Mouse (Mus musculus) thymus, postnatal 4 days (tissue): ENCODE measurements around the gene Mcm10.

ENCODE experiments used
- DNase-seq: peaks from one replicate; pipeline ENCODE4 v3.0.0; 2021

The Mcm10 gene

GRCm38 (mm10) chr2:5031215-5031614 lies 18.6 kb upstream of the Mcm10 start:
- no peak for DNase-seq

DNA sequence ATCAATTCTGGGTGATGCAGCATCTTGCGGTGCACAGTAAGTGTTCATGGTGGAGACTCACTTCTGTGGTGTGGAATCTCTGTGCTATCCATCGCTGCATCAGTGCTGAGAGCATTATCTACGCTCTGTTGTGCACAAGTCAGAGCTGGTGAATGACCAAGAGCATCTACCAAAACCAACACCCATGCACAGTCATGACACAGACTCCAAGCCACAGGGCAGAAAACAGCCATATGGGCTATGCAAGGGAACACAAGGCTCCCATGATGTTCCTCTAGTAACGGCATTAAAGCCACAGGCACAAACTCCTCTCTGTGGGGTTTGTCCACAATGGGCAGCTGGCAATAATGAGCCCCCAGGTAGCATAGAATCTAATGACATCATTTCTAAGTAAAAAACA lies 17.2 kb upstream of the Mcm10 start:
- no peak for DNase-seq

DNA sequence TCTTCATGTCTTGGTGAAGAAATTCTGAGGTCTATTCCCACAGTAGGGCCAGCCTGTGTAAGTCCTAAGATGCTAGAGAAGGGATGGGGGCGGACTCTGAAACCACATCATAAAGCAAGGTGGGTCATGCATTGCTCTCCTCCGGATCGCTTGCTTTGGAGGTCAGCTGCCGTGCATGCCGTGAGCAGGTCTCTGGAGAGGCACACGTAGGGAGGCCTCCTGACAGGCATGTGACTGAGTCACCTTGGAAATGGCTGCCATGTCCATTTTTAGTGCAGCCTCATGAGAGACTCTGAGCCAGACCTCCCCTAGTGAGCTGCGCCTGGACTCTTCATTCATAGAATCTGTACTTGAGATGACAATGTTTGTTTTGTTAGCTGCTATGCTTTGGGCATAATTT lies 15.5 kb upstream of the Mcm10 start:
- no peak for DNase-seq

DNA sequence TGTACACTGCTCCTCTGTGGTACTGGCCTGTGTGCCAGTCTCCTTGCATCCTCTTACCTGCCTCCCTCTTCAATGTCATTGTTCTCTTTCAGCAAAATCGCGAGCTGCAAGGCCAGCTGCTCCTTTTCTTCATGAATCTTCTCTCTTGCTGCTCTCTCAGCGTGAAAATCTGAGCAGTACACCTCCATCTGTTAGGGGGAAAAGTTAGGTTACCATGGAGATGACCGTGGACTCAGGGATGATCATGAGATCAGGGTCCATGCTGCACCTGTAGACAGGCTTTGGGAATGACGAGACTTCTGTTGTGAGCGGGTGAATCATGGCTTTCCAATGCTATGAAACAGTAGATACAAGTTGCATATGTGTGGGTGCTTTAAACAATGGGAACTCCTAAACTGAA lies 14.5 kb upstream of the Mcm10 start:
- DNase-seq: no peak

DNA sequence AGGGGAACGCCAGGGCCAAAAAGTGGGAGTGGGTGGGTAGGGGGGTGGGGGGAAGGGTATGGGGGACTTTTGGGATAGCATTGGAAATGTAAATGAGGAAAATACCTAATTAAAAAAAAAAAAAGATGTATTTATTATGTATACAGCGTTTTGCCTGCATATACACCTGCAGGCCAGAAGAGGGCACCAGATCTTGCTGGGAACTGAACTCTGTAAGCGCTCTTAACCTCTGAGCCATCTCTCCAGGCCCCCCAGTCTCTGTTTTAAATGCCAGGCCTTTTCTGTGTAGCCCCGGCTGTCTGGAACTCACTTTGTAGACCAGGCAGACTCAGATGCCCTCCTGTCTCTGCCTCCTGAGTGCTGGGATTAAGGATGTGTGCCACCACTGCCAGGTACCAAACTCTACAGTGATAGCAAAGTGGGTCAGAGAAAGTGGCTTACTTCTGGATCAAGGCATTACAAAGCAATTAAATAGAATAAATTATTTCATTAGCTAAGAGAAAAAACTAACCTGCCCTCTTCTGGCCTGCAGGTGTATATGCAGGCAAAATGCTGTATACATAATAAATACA lies 12.7 kb upstream of the Mcm10 start:
- peak; percentile 22 for DNase-seq

DNA sequence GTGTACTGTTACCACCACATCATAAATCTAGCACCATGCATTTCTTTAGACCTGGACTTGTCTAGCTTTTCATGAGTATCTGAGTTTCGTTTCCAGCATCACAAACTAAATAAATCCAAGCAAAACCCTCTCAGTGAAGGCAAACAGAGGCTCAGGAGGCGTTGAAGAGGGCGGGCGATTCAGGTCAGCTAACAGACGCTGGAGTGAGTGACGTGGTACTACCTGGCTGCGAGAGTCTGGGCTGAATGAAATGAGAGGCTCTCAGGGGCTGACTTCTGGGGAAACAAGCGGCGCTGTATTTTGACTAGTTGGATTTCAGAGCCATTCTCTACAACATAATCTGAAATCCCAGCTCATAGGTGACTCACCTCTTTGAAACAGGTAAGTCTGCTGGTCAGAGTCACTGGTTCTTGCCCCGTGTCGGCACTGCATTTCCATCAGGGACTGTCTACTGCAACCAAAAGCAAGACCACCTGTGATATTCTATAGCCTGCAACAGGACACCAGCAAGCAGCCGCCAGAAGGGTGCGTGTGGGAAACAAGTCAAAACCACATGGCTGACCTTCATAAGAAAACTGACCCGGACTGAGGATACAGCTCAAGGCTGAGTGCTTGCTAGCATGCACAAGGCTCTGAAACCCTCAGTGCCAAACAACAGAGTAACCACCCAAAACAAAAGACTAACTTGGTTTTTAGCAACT lies 11.3 kb upstream of the Mcm10 start:
- DNase-seq: no peak

DNA sequence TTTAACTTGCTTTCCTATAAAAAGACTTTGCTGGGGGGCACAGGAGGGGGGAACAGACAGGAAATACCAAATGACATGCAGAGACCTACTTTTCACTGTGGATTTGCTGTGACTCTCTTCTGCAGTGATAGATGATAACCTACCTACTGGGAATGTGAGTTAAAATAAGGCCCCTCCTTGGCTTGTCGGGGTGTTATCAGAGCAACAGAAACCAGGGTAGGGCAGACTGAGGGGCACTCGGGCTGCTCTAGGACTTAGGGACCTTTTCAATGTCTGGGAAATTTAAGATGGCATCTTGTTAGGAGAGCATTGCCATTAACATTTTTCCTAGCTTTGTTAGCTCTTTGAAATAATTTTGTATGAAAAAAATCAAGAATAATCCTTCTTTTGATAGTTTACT lies 10.7 kb upstream of the Mcm10 start:
- DNase-seq: no peak

- no peak for DNase-seq
Measured at GRCm38 (mm10) chr2:5019708-5020107, 7.1 kb upstream of the Mcm10 start.

DNA sequence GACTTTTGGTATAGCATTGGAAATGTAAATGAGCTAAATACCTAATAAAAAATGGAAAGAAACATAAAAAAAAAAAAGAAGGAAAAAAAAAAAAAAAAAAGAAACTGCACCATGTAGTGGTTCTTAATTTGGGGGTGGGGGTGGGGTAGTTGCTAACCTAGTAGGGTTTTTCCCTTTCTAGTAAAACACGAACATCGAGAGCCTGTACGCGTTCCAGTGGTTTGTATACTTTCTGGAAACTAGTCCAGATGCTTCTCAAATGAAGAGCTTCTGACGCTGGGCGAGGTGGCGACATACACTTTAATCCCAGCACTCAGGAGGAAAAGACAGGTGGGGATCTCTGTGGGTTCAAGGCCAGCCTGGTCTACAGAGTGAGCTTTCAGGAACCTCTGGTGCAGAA lies 4.3 kb upstream of the Mcm10 start:
- no peak for DNase-seq

GRCm38 (mm10) chr2:5015527-5015926 lies 2.9 kb upstream of the Mcm10 start:
- no peak for DNase-seq

GRCm38 (mm10) chr2:5014616-5015015 lies 2.0 kb upstream of the Mcm10 start:
- no peak for DNase-seq

DNA sequence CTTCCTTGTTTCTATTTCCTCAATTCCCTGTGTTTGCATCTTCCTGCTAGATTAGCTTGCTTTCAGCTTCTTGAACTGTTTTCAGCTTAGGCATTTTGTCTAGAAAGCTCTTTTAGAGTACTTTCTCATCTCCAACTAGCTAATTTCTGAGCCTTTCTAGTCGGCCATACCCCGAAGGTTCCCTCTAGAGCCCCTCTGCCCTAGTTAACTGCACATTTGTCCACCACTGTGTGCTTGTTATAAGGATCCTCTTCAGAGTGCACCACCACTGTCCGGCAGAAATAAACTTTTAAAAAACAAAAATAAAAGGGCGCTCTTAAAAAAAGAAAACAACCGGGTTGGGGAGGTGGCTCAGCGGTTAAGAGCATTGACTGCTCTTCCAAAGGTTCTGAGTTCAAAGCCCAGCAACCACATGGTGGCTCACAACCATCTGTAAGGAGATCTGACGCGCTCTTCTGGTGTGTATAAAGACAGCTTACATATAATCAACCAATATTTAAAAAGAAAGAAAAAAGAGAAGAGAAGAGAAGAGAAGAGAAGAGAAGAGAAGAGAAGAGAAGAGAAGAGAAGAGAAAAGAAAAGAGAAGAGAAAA lies 597 bp downstream of the Mcm10 start:
- DNase-seq: no peak

DNA sequence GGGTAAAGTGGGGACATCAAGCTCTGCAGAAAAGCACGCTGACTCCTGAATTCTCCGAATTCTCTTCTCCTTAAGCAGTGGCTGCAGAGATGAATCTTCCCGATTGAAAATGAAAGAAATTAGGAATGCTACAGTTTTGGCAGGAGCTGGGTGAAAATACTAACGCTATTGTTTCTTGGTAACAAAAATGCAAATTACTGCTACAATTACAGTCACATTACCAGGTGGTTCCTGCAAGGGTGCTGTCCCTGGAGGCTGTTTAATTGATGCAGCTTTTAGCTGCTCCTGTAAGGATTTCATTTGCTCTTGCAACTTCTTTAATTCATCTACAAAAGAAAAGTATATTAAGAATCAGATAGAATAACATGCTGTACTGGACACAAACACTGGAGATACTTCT lies 5.5 kb downstream of the Mcm10 start:
- DNase-seq: no peak

- DNase-seq: no peak
Measured at GRCm38 (mm10) chr2:5001266-5001665, 11.3 kb downstream of the Mcm10 start.

GRCm38 (mm10) chr2:4998905-4999304 lies 13.7 kb downstream of the Mcm10 start:
- peak; percentile 19 for DNase-seq

DNA sequence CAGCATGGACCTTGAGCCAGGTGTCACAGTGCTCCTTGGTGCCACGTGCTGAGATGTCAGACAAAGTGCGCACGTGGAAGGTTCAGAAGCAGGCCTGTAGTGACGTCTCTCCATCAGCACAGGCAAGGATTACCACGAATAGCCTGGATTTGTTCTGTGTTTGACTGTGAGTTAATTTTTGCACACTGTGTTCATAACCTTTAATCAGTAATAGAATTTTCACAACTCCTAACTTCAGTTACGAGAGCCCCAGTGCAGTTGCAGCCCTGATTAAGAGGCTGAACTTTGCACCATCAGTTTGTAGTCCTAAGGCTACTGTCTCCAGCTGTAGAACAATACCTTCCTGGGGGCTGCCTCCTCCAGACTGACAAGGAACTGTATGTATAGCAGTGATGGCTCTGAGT lies 16.2 kb downstream of the Mcm10 start:
- no peak for DNase-seq

GRCm38 (mm10) chr2:4995646-4996045 lies 16.9 kb downstream of the Mcm10 start:
- DNase-seq: no peak

DNA sequence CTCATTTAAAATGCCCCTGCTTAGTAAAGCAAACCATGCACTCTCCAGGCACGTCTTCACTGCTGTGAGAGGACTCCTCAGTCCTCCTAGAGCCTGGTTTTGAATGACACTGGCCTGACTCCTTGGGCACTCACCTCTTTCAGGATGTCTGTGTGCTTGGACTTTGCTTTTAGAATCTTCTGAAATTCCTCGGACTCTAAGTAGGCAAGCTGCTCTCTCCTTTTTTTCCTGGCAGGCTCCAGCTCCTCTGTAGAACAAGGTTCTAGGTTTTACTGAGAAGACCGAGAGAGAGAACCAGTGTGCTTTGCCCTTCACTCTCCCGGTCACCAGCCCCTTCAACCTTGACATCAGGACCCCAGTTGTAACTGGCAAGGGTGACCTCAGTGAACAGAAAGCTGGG lies 18.2 kb downstream of the Mcm10 start:
- no peak for DNase-seq

DNA sequence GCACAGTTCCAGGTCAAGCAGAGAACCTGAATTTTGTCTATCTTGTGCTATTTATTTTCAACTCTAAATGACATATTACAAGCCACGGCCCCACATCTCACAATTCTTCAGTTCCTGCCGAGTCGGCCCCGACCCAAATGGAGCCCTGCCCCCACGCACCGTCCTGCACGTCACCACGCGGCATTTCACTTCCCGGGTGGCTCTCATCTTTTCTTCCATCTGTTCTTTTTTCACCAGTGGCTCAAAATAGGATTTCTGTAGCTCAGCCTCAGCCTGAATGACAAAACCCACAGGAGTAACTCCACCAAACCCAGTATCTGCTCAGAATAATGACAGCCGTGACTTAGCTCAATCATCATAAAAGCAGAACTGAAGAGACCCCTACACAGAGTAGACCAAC lies 19.0 kb downstream of the Mcm10 start:
- DNase-seq: no peak

DNA sequence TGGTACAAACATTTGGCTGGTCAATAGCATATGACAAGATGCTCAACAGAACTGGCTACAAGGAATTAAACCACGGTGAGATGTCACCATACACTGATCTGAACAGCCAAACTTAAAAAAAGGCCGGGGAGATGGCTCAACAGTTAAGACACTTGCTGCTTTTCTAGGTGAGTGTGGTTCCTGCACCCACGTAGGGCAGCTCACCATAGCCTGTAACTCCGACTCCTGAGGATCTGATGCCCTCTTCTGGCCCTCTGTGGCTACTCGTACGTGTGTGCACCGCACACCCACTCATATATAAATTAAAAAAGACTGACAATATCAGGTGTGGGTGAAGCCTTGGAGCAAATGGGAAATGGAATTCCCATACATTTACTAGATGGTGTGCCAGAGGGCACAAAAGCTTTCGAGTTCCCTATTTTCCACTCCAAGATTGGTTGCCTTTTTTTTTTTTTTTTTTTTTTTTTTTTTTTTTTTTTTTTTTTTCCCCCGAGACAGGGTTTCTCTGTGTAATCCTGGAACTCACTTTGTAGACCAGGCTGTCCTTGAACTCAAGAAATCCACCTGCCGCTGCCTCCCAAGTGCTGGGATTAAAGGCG lies 23.7 kb downstream of the Mcm10 start:
- DNase-seq: no peak

GRCm38 (mm10) chr2:4987388-4988180 lies 25.0 kb downstream of the Mcm10 start:
- DNase-seq: no peak

DNA sequence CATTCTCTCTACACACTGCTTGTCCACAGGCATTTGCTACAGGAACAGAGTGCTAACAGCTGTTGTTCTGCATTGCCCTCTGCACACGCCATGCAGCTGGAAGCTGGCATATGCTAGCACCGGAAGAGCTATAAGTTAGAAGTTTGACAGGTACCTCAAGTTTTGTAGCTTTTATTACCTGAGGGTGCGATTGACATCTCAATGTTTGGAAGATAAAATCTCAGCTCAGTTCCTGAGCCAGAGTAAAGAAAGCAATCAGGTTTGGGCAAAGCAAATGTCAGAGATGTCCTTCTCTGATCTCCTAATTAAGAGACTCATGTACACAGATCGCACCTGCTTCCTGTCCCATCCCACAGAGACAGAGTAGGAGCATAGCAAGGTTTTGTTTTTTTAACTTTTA lies 25.8 kb downstream of the Mcm10 start:
- no peak for DNase-seq

- no peak for DNase-seq
Measured at GRCm38 (mm10) chr2:4985000-4985399, 27.6 kb downstream of the Mcm10 start.

DNA sequence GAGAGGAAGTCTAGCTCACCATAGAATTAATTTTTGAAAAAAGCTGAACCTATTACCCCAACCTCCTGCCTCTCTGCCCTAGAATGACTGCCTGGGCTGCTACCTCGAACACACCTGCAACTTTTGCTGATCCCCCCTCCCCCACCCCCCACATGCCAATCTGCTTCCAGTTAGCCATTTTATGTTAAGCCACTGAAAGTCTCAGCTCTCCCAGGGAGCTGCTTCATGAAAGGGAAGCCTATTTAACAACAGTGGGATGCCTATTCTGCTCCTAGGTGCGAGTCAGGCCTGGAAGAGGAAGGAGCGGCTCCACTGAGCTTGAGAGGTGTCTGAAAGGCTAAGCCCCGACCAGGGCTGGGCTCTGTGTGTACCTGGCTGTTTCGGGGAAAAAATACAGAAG lies 28.6 kb downstream of the Mcm10 start:
- DNase-seq: no peak
